Mouse (Mus musculus): Measurements from ENCODE around the gene Pla2g10.
"Not testable (repeated sequence)": the region's sequence is repeated elsewhere in the genome, so short reads cannot be mapped to it uniquely, and the experiment has no call there.

The Pla2g10 gene

GRCm38 (mm10) chr16:13730285-13731255 is at the start of gene Pla2g10:
Gene Pla2g10 (minus strand): TSS chr16:13730983.
- DNase-seq = peak in 1 of 2 experiments; percentile 6

GRCm38 (mm10) chr16:13774651-13775050 is 43.9 kb upstream of the Pla2g10 start:
- not testable (repeated sequence) for DNase-seq

GRCm38 (mm10) chr16:13774011-13774410 is 43.2 kb upstream of the Pla2g10 start:
- DNase-seq = peak; percentile 66 to 73

- not testable (repeated sequence) for DNase-seq
Observed at GRCm38 (mm10) chr16:13772051-13772450, 41.3 kb upstream of the Pla2g10 start.

DNA sequence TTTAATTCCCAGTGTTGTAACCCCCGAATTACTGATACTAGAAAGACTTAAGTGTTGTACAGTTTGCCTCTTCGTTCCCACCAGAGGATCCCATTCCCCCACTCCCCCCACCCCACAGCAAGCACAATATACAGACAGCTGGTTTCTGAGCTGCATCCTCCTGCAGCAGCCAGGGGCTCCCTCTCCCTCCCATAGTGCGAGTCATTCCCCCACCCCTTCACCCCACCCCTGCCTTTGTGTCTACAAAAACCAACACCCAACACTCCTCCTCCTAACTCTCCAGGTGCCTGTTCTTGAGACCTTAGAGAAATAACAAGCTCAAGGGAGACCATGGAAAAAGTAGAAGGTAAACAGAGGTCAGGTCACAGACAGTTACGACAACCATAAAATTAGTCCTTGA is 40.8 kb upstream of the Pla2g10 start:
- not testable (repeated sequence) for DNase-seq

GRCm38 (mm10) chr16:13766367-13766766 is 35.6 kb upstream of the Pla2g10 start:
- DNase-seq = no peak

- no peak for DNase-seq
Observed at GRCm38 (mm10) chr16:13764519-13764918, 33.7 kb upstream of the Pla2g10 start.

- not testable (repeated sequence) for DNase-seq
Observed at GRCm38 (mm10) chr16:13762807-13763206, 32.0 kb upstream of the Pla2g10 start.

DNA sequence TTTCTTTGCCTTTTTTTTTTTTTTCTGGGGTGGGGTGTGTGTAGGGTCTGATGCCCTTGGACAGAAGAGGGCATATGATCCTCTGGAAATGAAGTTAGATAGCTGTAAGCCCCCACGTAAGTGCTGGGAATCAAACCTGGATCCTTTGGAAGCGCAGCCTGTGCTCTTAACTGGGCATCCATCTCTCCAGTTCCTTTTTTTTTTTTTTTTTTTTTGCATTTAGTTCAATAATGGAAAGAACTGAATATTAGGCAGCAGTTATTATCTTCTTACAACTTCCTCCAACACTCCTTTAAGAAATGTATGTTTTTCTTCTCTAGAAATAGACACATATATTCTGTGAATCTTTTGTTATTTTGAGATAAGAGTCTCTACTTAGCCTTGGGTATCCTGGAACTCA is 27.0 kb upstream of the Pla2g10 start:
- no peak for DNase-seq

DNA sequence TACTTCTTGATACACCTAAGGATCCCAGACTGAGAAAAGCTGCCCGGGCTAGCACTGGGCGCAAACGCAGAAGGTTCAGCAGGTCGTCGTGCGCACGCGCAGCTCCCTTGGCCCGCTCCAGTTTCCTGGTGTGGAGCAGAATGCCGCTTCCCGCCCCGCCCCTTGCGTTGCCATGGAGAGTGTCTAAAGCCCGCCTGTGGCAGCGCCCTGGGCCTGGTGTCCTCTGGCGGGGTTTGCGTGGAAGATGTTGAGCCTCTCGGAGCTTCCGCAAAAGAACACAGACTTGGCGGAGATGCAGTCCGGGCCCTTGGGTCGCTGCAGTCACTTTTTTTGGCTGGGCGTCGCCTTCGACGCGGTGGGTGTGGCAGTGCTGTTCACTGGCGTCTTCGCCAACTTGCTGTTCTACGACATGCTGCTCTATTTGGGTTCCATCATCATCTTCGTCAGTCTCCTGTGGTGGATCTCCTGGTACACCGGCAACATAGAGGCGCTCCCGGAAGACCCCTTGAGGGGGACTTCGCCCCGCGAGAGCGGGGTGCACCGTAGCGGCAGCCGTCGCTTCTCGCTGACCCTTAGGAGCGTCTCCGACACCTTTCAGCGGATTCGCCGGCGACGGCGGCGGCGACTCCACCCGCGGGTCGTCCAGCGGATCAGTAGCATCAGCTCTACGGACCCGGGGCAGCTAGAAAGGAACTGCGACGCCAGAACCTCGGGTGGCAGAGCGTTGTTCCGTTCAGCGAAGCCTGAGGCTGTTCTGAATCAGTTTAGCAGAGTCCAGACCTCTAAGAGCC is 23.8 kb upstream of the Pla2g10 start:
- DNase-seq = peak; percentile 98 to 100

GRCm38 (mm10) chr16:13753986-13754385 is 23.2 kb upstream of the Pla2g10 start:
- no peak for DNase-seq

GRCm38 (mm10) chr16:13750626-13751025 is 19.8 kb upstream of the Pla2g10 start:
- no peak for DNase-seq

DNA sequence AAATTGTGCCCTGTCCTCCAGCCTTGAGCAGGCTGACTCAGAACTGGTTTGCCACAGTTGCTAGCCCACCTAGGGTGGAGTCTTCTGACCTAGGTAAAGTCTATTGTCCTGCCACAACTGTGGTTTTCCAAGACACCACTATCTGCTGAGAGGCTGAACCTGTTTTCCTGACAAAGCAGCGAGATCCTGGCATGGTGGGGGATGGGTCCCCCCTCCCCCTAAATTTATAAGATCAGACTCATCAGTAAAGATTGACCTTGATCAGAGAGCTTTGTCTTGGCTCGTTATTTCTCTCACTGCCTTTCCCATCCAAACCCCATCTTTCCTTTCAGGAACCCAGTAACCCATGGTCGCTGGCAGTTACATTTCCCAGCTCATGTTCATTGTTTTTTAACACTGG is 19.2 kb upstream of the Pla2g10 start:
- no peak for DNase-seq

GRCm38 (mm10) chr16:13749306-13749705 is 18.5 kb upstream of the Pla2g10 start:
- no peak for DNase-seq

- not testable (repeated sequence) for DNase-seq
Observed at GRCm38 (mm10) chr16:13748813-13749212, 18.0 kb upstream of the Pla2g10 start.

DNA sequence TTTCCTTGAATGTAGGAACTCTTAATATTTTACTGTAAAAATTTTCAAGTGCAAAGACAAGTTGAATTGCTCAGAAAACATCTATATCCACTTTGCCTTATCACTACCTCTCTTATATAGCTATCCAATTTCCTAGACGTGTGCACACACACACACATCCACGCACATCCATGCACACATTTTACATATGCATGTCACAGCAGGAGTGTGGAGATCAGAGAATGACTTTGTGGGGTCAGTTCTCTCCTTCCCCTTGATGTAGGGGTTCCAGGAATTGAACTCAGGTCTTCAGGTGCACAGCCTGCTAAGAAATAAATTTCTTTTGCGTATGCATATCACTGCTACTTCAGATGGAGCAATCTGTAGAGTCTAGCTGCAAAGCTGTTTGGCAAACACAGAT is 17.3 kb upstream of the Pla2g10 start:
- no peak for DNase-seq

- no peak for DNase-seq
Observed at GRCm38 (mm10) chr16:13747708-13748107, 16.9 kb upstream of the Pla2g10 start.

GRCm38 (mm10) chr16:13740844-13741243 is 10.1 kb upstream of the Pla2g10 start:
- DNase-seq = no peak

GRCm38 (mm10) chr16:13739044-13739443 is 8.3 kb upstream of the Pla2g10 start:
- DNase-seq = not testable (repeated sequence)

- DNase-seq = no peak
Observed at GRCm38 (mm10) chr16:13735977-13736376, 5.2 kb upstream of the Pla2g10 start.

- peak; percentile 76 to 93 for DNase-seq
Observed at GRCm38 (mm10) chr16:13733518-13734137, 2.8 kb upstream of the Pla2g10 start.

DNA sequence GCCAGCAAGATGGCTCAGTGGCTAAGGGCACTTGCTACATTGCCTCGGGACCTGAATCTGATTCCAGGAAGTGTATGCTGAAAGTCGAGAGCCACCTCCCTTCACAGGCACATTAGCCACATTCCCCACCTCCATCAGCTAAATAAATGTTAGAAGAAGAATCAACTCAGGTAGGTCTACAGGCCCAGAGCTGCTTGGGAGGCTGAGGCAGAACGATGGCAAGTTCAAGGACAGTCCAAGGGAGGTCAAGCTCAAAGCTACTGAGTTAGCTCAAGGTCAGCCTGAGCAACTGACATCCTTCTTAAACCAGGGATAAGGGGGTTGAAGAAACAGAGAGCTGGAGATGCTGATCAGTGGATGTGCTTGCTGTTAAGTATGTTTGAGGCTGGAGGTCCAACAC is 2.0 kb upstream of the Pla2g10 start:
- DNase-seq = no peak

DNA sequence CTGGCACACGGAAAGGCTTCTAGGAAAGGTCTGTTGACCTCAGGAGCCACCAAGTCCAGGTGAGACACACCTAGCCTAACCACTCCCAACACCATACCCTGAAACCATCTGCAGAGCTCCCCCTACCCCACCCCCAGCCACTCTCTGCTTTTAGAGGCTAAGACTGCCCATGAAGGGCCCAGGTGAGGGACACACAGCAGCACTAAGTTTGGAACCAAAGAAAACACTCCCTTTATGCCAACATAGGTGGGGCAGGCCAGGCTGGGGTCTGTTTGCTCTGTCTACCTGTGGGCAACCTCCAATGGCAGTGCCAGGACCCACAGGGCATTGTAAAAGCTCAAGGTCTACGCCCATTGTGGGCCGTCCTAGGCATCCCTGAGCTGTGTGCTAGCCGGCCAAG is 1.4 kb downstream of the Pla2g10 start:
- DNase-seq = no peak

All from kidney, postnatal 36 days (tissue).